Mouse (Mus musculus): ENCODE results near the gene Lsm12. TPM values are rescaled to one million over a fixed set of nuclear protein-coding genes. Genes with fewer than 3 reads are reported as not detected.

Lsm12 gene
- polyA plus RNA-seq, 1 experiment from 2014 or later: 98.4 TPM

DNA sequence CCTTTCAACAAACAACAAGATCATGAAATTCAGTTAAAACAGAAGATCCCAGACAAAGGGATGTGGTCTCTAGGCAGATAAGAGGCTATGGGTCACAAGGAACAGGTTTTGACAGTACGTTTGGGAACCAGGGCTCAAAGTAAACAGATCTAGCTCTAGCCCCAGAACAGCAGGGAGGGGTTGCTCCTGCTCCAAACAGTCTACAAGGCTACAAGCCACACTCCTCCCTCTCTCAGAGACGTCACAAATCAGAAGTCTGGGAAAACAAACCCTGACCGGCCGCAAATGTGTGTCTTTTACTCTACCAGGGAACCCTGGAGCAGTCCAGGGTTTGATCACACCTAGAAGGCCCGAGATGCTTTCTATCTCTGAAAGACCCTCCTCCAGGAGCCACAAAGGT lies 25.9 kb upstream of the Lsm12 start:
- no peak for ATAC-seq (ENCODE audit: low read depth)
- H3K4me3 ChIP-seq (ENCODE audit: low read depth, low read length): no peak overlapping the region
- peaks cover 7% of the 10 kb centered on the region for H3K36me3 ChIP-seq (ENCODE audit: control insufficient read depth, insufficient read depth, low read length)
- H3K4me1 ChIP-seq (ENCODE audit: control insufficient read depth, insufficient read depth, low read length): peaks cover 45% of the 10 kb centered on the region
- H3K27me3 ChIP-seq (replicated peaks; ENCODE audit: control insufficient read depth, insufficient read depth, low read length): no peaks in the 10 kb centered on the region
- peak overlapping the region; percentile 71; the same call in 1 of the 2 replicates for H3K27ac ChIP-seq (replicated peaks; ENCODE audit: low read depth, low read length)
- no peak overlapping the region for H3K4me2 ChIP-seq (ENCODE audit: low read depth, low read length)
- no peaks in the 10 kb centered on the region for H3K9me3 ChIP-seq (ENCODE audit: control insufficient read depth, low read length)
- no peak for DNase-seq (ENCODE audit: low spot score)
- 41% methylated on average over 5 of the region's 5 CpGs for WGBS
- H3K9ac ChIP-seq (ENCODE audit: low read depth, low read length): no peak overlapping the region

DNA sequence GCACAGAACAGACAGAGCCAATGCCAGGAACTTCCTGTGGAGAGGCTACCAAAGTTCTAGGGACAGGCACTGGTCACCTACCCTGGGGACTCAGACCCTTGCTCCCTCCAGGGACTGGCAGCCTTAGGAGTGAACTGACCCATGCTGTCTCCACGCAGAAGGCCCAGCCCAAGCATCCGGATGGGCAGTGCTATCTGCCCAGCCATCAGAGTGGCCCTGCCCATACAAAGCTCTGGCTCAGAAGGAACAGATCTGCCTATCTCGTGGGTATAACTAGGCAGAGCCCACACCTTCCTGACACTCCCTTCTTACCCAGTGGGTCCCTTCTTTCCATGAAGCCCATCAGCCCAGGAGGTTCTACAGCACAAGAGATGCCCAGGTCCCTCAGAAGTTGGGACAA lies 25.1 kb upstream of the Lsm12 start:
- no peak overlapping the region for H3K27ac ChIP-seq (replicated peaks; ENCODE audit: low read depth, low read length)
- no peak overlapping the region for H3K4me3 ChIP-seq (ENCODE audit: low read depth, low read length)
- DNase-seq (ENCODE audit: low spot score) (no peak), ATAC-seq (ENCODE audit: low read depth) (no peak)
- peaks cover 37% of the 10 kb centered on the region for H3K4me1 ChIP-seq (ENCODE audit: control insufficient read depth, insufficient read depth, low read length)
- peaks cover 15% of the 10 kb centered on the region for H3K36me3 ChIP-seq (ENCODE audit: control insufficient read depth, insufficient read depth, low read length)
- H3K4me2 ChIP-seq (ENCODE audit: low read depth, low read length): no peak overlapping the region
- WGBS: 88% methylated on average over 3 of the region's 3 CpGs
- no peaks in the 10 kb centered on the region for H3K27me3 ChIP-seq (replicated peaks; ENCODE audit: control insufficient read depth, insufficient read depth, low read length)
- no peak overlapping the region for H3K9ac ChIP-seq (ENCODE audit: low read depth, low read length)
- no peaks in the 10 kb centered on the region for H3K9me3 ChIP-seq (ENCODE audit: control insufficient read depth, low read length)

DNA sequence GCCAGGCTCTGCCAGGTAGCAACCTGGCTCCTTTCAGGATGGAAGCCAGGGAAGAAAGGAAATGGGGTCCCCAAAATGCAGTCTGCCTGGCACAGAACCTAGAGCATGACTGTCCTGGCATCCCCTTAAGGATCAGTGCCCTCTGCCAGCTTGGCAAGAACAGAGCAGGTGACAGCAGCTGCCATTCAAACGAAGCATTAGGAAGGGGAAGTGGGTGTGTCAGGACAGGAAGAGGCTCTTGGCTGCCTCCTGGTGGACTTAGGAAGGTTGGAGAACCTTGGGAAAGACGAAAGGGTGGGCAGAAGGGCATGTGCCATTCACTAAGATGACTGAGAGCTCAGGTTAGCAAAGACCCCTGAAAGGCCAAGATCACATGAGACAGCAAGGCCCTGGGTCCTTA lies 24.6 kb upstream of the Lsm12 start:
- no peak for DNase-seq (ENCODE audit: low spot score)
- Histone ChIP-seq H3K9me3 (ENCODE audit: control insufficient read depth, low read length) (no peaks in the 10 kb centered on the region), H3K27me3 (replicated peaks; ENCODE audit: control insufficient read depth, insufficient read depth, low read length) (no peaks in the 10 kb centered on the region), H3K27ac (replicated peaks; ENCODE audit: low read depth, low read length) (no peak overlapping the region), H3K4me1 (ENCODE audit: control insufficient read depth, insufficient read depth, low read length) (peaks cover 32% of the 10 kb centered on the region), H3K9ac (ENCODE audit: low read depth, low read length) (no peak overlapping the region), H3K36me3 (ENCODE audit: control insufficient read depth, insufficient read depth, low read length) (peaks cover 20% of the 10 kb centered on the region), H3K4me3 (ENCODE audit: low read depth, low read length) (no peak overlapping the region), H3K4me2 (ENCODE audit: low read depth, low read length) (no peak overlapping the region)
- WGBS: 37% methylated on average over 2 of the region's 2 CpGs
- no peak for ATAC-seq (ENCODE audit: low read depth)

DNA sequence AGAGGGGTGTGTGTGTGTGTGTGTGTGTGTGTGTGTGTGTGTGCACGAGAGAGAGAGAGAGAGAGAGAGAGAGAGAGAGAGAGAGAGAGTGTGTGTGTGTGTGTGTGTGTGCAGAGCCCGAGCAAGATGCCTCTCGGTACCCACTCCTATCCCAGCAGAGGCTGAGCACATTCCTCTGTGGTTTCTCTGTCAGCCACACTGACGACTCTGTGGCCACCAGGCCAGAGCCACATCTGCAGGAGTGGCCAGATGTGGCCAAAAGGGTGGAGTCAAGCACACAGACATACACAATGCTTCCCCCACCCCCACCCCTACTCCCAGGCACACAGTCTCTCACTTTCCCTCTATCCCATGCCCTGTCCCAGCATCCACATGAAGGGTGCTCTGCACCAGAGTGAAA lies 23.8 kb upstream of the Lsm12 start:
- peak; percentile 58 for DNase-seq (ENCODE audit: low spot score)
- peak; percentile 24; the same call in 1 of the 2 replicates for ATAC-seq (ENCODE audit: low read depth)
- H3K4me2 ChIP-seq (ENCODE audit: low read depth, low read length): no peak overlapping the region
- no peaks in the 10 kb centered on the region for H3K9me3 ChIP-seq (ENCODE audit: control insufficient read depth, low read length)
- no peak overlapping the region for H3K9ac ChIP-seq (ENCODE audit: low read depth, low read length)
- 0% methylated on average over 3 of the region's 4 CpGs for WGBS
- no peaks in the 10 kb centered on the region for H3K27me3 ChIP-seq (replicated peaks; ENCODE audit: control insufficient read depth, insufficient read depth, low read length)
- H3K4me3 ChIP-seq (ENCODE audit: low read depth, low read length): no peak overlapping the region
- H3K4me1 ChIP-seq (ENCODE audit: control insufficient read depth, insufficient read depth, low read length): peaks cover 26% of the 10 kb centered on the region
- H3K27ac ChIP-seq (replicated peaks; ENCODE audit: low read depth, low read length): peak overlapping the region; percentile 67
- H3K36me3 ChIP-seq (ENCODE audit: control insufficient read depth, insufficient read depth, low read length): peaks cover 29% of the 10 kb centered on the region

DNA sequence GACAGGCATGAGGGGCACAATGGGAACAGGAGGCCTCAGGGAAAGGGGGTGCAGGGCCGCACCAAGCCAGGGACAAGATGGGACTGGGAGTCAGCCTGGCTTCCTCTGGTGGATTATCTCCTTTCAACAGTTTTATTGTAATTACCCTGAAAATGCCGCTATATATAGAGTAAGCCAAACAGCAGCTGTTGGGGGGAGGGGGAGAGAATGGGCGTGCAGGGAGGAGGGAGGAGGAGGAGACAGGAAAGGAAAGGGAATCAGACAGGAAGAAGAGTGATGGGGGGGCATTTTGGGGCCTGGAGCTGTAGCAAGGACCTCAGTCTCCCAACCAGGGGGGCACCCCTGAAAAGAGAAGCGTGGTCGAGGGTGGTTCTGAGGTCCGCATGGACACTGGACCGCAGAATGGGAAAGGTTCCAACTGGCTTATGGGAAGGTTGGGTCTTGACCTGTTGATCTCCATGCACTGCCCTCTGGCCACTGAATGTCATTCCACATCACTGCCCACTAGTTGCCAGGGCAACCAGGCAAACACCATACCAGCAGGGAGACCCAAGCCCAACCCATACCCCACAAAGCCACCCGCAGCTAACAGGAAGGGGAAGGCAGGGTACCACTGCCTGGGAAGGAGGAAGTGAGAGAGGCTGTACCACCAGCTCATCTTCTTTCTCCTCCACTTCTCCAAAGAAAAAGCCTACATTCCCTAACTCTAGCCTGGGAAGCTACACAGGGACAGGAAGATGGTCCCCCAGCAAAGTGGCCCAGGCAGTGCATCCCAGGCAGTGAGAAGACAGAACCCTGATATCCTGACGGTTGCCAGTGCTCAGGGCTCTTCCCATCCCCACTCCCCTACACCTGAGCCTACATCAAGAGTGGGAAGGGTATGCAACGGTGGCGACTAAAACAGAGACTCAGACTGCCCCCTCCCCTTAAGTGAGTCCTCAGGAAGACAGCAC lies 23.0 kb upstream of the Lsm12 start:
- peaks cover 26% of the 10 kb centered on the region for H3K4me1 ChIP-seq (ENCODE audit: control insufficient read depth, insufficient read depth, low read length)
- no peaks in the 10 kb centered on the region for H3K27me3 ChIP-seq (replicated peaks; ENCODE audit: control insufficient read depth, insufficient read depth, low read length)
- peak; percentile 42; the same call in 1 of the 2 replicates for ATAC-seq (ENCODE audit: low read depth)

DNA sequence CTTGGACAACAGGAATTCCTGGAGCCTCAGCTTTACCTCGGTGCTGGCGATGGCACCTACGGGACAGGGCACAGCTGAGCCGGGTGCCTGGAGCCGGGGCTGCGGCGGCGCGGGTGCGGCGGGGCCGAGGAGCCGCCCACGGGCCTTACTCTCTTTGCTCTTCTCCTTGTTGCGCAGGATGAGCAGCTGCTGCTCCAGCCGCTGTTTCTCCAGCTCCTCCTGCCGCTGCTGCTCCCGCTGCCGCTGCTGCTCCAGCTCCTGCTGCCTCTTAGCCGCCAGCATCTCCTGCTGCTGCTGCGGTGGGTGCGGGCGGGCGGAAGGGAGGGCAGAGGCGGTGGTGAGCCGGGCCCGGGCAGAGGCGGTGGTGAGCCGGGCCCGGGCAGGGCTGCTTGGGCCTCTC lies 21.4 kb upstream of the Lsm12 start:
- DNase-seq (ENCODE audit: low spot score): peak; percentile 30
- Histone ChIP-seq H3K27ac (replicated peaks; ENCODE audit: low read depth, low read length) (no peak overlapping the region), H3K4me2 (ENCODE audit: low read depth, low read length) (no peak overlapping the region), H3K4me3 (ENCODE audit: low read depth, low read length) (no peak overlapping the region), H3K9me3 (ENCODE audit: control insufficient read depth, low read length) (no peaks in the 10 kb centered on the region), H3K27me3 (replicated peaks; ENCODE audit: control insufficient read depth, insufficient read depth, low read length) (no peaks in the 10 kb centered on the region), H3K4me1 (ENCODE audit: control insufficient read depth, insufficient read depth, low read length) (peaks cover 17% of the 10 kb centered on the region), H3K36me3 (ENCODE audit: control insufficient read depth, insufficient read depth, low read length) (peaks cover 51% of the 10 kb centered on the region), H3K9ac (ENCODE audit: low read depth, low read length) (peak overlapping the region; percentile 1; the same call in 1 of the 2 replicates)
- WGBS: 65% methylated on average over 25 of the region's 30 CpGs
- no peak for ATAC-seq (ENCODE audit: low read depth)

More for the DNA sequence above, 23.0 kb upstream of the Lsm12 start:
- no peak overlapping the region for H3K4me3 ChIP-seq (ENCODE audit: low read depth, low read length)
- H3K4me2 ChIP-seq (ENCODE audit: low read depth, low read length): peak overlapping the region; percentile 8
- H3K27ac ChIP-seq (replicated peaks; ENCODE audit: low read depth, low read length): peak overlapping the region; percentile 45
- no peaks in the 10 kb centered on the region for H3K9me3 ChIP-seq (ENCODE audit: control insufficient read depth, low read length)
- H3K9ac ChIP-seq (ENCODE audit: low read depth, low read length): no peak overlapping the region
- DNase-seq (ENCODE audit: low spot score): peak; percentile 82
- peaks cover 35% of the 10 kb centered on the region for H3K36me3 ChIP-seq (ENCODE audit: control insufficient read depth, insufficient read depth, low read length)
- 38% methylated on average over 10 of the region's 11 CpGs for WGBS

DNA sequence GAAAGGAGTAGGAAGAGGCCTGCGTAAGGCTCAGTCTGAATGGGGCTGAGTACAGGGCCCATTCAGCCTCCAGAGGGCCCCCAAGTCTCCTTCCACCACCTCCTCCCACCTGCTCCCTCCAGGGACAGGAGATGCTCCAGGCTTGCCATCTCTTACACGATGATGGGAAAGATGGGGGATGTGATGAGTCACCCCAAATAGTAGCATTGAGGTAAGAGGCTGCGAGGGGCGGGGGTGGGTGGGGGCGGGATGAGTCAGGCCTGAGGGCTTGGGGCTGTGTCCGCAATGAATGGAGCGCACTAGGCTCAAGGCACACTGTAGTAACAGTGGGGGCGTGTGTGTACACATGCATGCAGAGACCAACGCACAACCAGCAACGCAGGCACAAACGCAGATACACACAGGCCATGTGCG lies 16.3 kb upstream of the Lsm12 start:
- H3K27me3 ChIP-seq (replicated peaks; ENCODE audit: control insufficient read depth, insufficient read depth, low read length): no peaks in the 10 kb centered on the region
- ATAC-seq (ENCODE audit: low read depth): 0 out of 2 replicates have a peak, but pooled peaks have one; percentile 24
- H3K36me3 ChIP-seq (ENCODE audit: control insufficient read depth, insufficient read depth, low read length): peaks cover 98% of the 10 kb centered on the region
- peak; percentile 46 for DNase-seq (ENCODE audit: low spot score)
- no peak overlapping the region for H3K9ac ChIP-seq (ENCODE audit: low read depth, low read length)
- no peaks in the 10 kb centered on the region for H3K9me3 ChIP-seq (ENCODE audit: control insufficient read depth, low read length)
- no peak overlapping the region for H3K4me2 ChIP-seq (ENCODE audit: low read depth, low read length)
- H3K4me3 ChIP-seq (ENCODE audit: low read depth, low read length): no peak overlapping the region
- 74% methylated on average over 12 of the region's 12 CpGs for WGBS
- no peaks in the 10 kb centered on the region for H3K4me1 ChIP-seq (ENCODE audit: control insufficient read depth, insufficient read depth, low read length)
- no peak overlapping the region for H3K27ac ChIP-seq (replicated peaks; ENCODE audit: low read depth, low read length)

DNA sequence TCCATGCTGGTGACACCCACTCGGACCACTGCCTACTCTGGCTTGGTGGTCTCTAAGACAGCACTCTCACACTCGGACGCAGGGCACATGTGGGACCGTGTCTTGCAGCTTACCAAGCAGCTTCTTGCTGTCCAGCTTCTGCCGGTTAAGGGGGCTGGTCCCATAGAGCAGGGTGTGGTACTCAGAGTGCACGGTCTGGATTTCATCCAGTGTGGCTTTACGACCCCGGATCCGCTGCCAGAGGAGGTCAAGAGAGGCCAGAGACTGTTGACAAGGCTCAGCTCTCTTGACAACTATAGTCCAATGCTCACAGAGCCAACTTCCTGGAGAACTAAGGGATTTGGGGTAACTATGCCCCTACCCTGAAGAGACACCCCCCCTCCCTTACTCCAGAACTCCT lies 14.8 kb upstream of the Lsm12 start:
- no peak overlapping the region for H3K9ac ChIP-seq (ENCODE audit: low read depth, low read length)
- peaks cover 98% of the 10 kb centered on the region for H3K36me3 ChIP-seq (ENCODE audit: control insufficient read depth, insufficient read depth, low read length)
- 69% methylated on average over 9 of the region's 9 CpGs for WGBS
- ATAC-seq (ENCODE audit: low read depth) (no peak), DNase-seq (ENCODE audit: low spot score) (no peak)
- no peak overlapping the region for H3K27ac ChIP-seq (replicated peaks; ENCODE audit: low read depth, low read length)
- H3K9me3 ChIP-seq (ENCODE audit: control insufficient read depth, low read length): no peaks in the 10 kb centered on the region
- no peaks in the 10 kb centered on the region for H3K27me3 ChIP-seq (replicated peaks; ENCODE audit: control insufficient read depth, insufficient read depth, low read length)
- H3K4me1 ChIP-seq (ENCODE audit: control insufficient read depth, insufficient read depth, low read length): no peaks in the 10 kb centered on the region
- H3K4me3 ChIP-seq (ENCODE audit: low read depth, low read length): no peak overlapping the region
- no peak overlapping the region for H3K4me2 ChIP-seq (ENCODE audit: low read depth, low read length)

All from embryonic facial prominence, embryonic 14.5 days (tissue).